Mouse (Mus musculus) adrenal gland, postnatal 14 days (tissue): ENCODE results near the gene Slc30a2. TPM values are rescaled to one million over a fixed set of nuclear protein-coding genes. Genes with fewer than 3 reads are reported as not detected.
"Not testable (repeated sequence)": the region's sequence is repeated elsewhere in the genome, so short reads cannot be mapped to it uniquely, and the experiment has no call there.

Experiments used
- DNase-seq: peaks from one replicate; pipeline ENCODE4 v3.0.0; 2021; ENCODE audit warnings: mixed read lengths
- long read RNA-seq, 2 experiments: library from polyadenylated mRNA; stranded (forward); transcript quantifications; one replicate each; pipeline ENCODE4 v2.0.0; 2021
- total RNA-seq: library from RNA; stranded (reverse); gene quantifications from 2 replicates; pipeline ENCODE4 v1.2.3, GENCODE M21; 2021

Slc30a2 gene
- 13.4 and 18.8 TPM in 2 replicates for total RNA-seq
- long read RNA-seq, experiment 1, transcript Slc30a2-204 (8 exons, 3,153 nt): major isoform, 5 of 18 reads
- long read RNA-seq, experiment 1, partial matches to known transcripts: 0 of 18 reads
- long read RNA-seq, experiment 1, other reads (novel, unspliced or antisense): 12 of 18 reads
- long read RNA-seq, experiment 2, transcript Slc30a2-204 (8 exons, 3,153 nt): major isoform, 8 of 11 reads
- long read RNA-seq, experiment 2, partial matches to known transcripts: 1 of 11 reads
- long read RNA-seq, experiment 2, other reads (novel, unspliced or antisense): 2 of 11 reads

GRCm38 (mm10) chr4:134343071-134344031 is at the start of gene Slc30a2:
Gene Slc30a2, plus strand, starts transcription at chr4:134343181.
- DNase-seq: peak; percentile 75

DNA sequence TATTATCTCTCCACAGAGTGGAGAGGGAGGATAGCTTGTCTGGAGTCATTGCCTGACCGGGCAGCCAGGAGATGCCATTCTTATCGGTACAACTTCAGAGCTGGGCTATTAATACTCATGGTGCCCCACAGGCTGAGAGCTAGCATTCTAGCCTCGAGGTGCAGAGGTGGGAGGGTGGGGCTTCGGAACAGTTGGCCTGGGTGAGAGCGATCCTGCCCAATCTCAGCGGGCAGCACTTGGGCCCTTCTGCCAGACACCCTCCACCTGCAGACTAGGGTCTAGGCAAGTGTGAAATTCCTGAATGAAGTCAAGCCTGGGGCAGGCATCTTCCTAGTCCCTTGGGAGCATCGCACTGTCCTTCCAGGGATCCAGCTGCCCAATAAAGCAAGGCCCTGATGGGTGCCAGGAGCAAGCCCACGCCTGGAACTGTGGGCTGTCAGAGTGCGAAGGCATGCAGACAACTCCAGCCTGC is 49.3 kb upstream of the Slc30a2 start:
- DNase-seq: no peak

DNA sequence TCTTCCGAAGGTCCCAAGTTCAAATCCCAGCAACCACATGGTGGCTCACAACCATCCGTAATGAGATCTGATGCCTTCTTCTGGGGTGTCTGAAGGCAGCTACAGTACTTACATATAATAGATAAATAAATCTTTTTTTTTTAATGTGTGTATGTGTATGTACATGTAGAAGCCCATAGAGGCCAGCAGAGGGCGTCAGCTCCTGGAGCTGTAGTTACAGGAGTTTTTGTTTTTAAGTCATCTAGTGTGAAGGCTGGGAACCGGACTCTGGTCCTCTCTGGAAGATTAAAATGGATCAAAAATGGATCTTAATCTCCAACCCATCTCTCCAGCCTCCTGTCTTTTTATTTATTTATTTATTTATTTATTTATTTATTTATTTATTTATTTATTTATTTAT is 46.9 kb upstream of the Slc30a2 start:
- DNase-seq: not testable (repeated sequence)

DNA sequence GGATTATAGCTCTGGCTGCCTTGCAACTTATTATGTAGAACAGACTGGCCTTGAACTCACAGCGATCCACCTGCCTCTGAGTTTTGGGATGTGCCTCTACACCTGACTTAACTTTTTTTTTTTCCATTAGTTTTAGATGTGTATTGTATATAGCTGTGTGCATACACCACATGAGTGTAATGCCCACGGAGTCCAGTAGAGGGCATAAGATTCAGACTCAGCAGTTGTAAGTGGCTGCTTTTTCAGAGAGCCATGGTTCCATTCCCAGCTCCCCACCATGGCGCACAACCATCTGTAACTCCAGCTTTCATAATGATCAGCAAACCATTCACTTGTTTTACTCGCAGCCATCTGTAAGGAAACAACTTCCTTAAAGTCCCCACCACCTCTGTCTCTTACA is 46.5 kb upstream of the Slc30a2 start:
- DNase-seq: no peak

DNA sequence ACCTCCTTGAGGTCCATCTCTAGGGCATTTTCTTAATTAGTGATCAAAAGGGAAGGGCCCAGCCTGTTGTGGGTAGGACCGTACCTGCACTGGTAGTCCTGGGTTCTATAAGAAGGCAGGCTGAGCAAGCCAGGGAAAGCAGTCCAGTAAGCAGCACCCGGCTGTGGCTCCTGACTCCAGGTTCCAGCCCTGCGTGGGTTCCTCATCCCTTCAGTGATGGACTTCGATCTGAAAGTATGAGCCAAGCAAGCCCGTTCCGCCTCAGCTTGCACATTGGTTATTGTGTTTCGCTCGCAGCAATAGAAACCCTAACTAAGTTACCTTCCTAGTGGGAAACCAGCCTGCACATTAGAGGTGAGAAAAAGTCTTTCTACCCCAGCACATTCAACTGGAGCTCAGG is 45.6 kb upstream of the Slc30a2 start:
- DNase-seq: no peak

DNA sequence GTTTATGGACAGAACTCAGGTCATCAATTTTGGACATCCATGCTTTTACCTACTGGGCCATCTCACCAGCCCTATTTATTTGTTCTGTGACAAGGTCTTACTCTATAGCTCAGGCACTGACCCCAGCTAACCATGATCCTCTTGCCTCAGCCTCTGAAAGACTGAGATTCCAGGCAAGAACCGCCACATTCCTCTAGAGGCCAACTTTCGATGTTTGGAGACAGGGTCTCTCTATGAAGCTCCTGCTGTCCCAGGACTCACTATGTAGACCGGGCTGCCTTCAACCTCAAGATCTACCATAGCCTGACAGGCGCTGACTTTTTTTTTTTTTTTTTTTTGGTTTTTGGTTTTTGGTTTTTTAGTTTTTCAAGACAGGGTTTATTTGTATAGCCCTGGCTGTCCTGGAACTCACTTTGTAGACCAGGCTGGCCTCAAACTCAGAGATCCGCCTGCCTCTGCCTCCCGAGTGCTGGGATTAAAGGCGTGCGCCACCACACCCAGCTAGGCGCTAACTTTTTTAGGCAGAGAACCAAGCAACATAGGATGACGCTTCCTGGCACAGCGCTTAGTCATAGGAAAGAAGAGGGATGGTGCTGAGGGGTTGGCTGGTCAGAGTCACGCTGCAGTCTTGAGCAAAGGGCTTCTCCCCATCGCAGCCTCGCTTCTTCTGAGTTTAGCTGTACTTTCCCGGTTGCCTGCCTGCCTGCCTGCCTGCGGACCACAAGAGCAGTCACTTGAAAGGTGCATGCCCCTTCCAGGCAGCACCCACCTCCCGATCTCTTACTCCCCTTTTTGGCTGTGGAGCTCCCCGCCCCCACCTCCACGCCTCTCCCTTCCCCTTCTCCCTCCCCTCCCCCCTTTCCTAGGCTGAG is 44.1 kb upstream of the Slc30a2 start:
- DNase-seq: no peak

- DNase-seq: no peak
Measured at GRCm38 (mm10) chr4:134299498-134299810, 43.5 kb upstream of the Slc30a2 start.

- DNase-seq: peak; percentile 65
Measured at GRCm38 (mm10) chr4:134300316-134300715, 42.7 kb upstream of the Slc30a2 start.

DNA sequence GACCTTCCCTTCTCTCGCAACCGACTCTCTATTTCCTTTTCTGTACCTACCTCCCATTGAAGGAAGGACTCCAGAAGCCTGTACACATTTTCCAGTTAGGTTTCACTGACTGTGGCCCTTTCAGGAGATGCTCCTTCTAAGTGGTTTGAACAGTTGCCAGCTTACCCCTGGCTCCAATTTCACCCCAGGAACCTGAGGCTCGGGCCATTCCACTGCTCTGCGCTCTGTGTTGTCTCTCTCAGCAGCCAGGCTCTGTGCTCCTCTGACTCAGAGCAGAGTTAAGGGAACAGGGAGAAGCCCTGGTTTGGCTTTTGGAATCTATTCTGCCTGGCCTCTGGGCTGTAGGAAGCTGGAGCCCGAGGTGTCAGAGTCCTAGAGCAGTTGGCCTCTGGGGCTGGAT is 40.9 kb upstream of the Slc30a2 start:
- DNase-seq: no peak

GRCm38 (mm10) chr4:134306963-134307362 is 36.0 kb upstream of the Slc30a2 start:
- no peak for DNase-seq

GRCm38 (mm10) chr4:134307367-134308072 is 35.5 kb upstream of the Slc30a2 start:
- DNase-seq: peak; percentile 86

- no peak for DNase-seq
Measured at GRCm38 (mm10) chr4:134310106-134310505, 32.9 kb upstream of the Slc30a2 start.

DNA sequence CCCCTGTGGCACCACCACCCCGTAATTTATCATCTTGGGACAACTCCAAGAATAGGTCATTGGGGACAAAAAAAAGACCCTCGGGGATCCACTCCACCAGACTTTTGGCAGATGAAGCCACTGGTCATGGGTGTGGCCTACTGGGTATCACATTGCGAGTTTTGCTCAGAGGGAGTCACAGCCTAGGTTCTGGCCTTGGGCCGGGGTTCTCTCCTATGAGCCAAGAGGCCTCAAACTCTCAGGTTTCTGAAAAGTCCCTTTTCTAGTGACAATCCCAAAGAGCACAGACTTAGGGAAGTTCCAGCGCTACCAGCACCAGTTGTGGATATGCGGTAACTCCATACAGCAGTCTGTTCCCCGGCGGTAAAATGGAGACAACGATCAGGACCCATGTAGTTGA is 32.3 kb upstream of the Slc30a2 start:
- DNase-seq: no peak

- DNase-seq: no peak
Measured at GRCm38 (mm10) chr4:134311784-134312183, 31.2 kb upstream of the Slc30a2 start.

DNA sequence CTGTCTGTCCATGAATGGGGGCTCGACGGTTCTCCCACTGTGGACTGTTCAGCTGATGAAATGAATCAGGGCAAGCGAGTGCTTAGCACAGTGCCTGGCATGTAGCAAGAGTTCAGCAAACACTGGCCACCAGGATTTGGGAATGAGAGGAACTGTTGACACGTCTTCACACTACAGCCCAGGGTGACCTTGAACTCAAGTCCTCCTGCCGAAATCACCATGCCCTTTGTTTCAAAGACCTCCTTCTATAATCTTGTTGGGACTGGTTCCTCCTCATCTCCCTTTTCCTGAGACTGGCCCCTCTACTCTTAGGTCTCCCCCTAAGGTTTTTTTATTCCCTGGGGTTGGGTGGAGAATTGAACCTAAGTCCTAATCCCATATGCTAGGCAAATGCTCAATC is 30.6 kb upstream of the Slc30a2 start:
- no peak for DNase-seq

DNA sequence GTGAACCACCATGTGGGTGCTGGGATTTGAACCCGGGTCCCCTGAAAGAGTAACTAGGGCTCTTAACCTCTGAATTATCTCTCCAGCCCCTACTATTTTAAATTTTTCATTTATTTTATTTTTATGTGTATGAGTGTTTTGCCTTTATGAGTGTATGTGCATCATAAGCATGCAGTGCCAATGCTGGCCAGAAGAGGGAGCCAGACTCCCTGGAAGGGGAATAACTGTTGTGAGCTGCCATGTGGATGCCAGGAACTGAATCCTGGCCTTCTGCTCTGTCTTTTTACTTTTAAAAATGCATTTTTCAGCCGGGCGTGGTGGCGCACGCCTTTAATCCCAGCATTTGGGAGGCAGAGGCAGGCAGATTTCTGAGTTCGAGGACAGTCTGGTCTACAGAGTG is 30.1 kb upstream of the Slc30a2 start:
- DNase-seq: peak; percentile 50

GRCm38 (mm10) chr4:134314081-134314655 is 28.8 kb upstream of the Slc30a2 start:
- DNase-seq: no peak

DNA sequence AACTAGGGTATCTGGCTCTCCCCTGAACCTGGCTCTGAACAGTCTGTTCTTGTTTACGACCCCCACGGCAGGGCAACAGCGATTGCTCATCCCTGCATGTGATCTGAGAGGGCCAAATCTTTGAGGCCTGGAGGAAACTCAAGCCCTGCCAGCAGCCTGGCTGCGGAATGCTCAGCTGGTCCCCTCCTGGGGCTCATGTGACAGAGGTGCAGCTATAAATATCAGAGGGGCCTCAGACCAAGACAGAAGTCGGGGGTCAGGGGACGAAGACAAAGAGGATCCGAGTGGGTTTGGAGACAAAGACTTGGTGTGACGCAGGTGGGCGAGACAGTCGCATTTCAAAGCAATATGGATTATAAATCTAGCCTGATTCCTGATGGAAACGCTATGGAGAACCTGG is 28.1 kb upstream of the Slc30a2 start, which contains the start of gene Trim63:
Trim63 (plus strand) TSS at position 245 of the 400 bp plus-strand sequence.
- DNase-seq: no peak

- no peak for DNase-seq
Measured at GRCm38 (mm10) chr4:134315470-134315869, 27.5 kb upstream of the Slc30a2 start.

DNA sequence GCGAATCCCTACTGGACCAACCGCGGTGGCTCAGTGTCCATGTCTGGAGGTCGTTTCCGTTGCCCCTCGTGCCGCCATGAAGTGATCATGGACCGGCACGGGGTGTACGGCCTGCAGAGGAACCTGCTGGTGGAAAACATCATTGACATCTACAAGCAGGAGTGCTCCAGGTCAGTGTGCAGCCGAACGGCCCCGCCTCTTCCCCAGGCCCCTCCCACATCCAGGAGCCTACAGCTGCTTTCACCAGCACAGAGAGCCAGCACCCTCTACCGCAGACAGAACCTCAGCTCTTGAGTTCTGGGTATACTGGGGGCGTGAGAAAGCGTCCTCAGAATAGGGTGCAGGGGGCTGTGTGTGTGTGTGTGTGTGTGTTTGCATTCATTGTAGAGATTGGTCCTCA is 26.6 kb upstream of the Slc30a2 start:
- DNase-seq: no peak

DNA sequence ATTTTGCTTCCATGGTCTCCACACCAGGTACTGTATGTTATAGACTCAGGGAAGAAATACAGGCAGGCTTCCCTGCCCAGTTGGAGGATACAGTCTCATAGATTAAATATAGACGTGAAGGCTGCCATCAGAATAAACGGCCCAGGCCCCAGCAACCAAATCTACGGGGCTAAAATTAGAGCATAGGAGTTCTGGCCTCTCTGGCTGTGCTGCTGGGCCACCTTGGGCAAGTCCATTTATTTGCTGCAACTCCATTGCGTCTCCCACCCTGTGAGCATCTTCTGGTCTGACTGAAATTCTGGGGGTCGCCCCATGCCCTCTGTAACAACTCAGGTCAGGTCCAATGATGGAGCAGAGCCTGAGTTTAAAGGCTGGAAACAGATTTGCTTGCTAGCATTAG is 23.9 kb upstream of the Slc30a2 start:
- no peak for DNase-seq
